Mouse (Mus musculus) urinary bladder, adult 2 months (tissue): ENCODE data around the gene Armh3. TPM values are rescaled to one million over a fixed set of nuclear protein-coding genes. Genes with fewer than 3 reads are reported as not detected.

ENCODE experiments used
- DNase-seq: peaks from one replicate; pipeline ENCODE4 v3.0.0; 2022; ENCODE audit warnings: low spot score
- polyA plus RNA-seq: library from polyadenylated mRNA; depleted of rRNA; stranded (reverse); fragments of >200 nt; gene quantifications from 2 replicates; pipeline ENCODE4 v1.2.3, GENCODE M21; 2012

The Armh3 gene
- polyA plus RNA-seq, 1 experiment, result 11.1 TPM

- DNase-seq, result no peak
Observed at GRCm38 (mm10) chr19:45911236-45912025, 86.9 kb downstream of the Armh3 start.

GRCm38 (mm10) chr19:45908246-45908645, 90.0 kb downstream of the Armh3 start:
- DNase-seq, result no peak

GRCm38 (mm10) chr19:45907416-45907815, 90.9 kb downstream of the Armh3 start:
- DNase-seq, result no peak

- no peak for DNase-seq
Observed at GRCm38 (mm10) chr19:45903861-45904260, 94.4 kb downstream of the Armh3 start.

- no peak for DNase-seq
Observed at GRCm38 (mm10) chr19:45902390-45903035, 95.8 kb downstream of the Armh3 start.

- DNase-seq, result no peak
Observed at GRCm38 (mm10) chr19:45900836-45901235, 97.5 kb downstream of the Armh3 start.

GRCm38 (mm10) chr19:45895726-45896125, 102.6 kb downstream of the Armh3 start:
- DNase-seq, result no peak

- no peak for DNase-seq
Observed at GRCm38 (mm10) chr19:45882056-45882455, 116.2 kb downstream of the Armh3 start.

- no peak for DNase-seq
Observed at GRCm38 (mm10) chr19:45873320-45873719, 125.0 kb downstream of the Armh3 start.

- DNase-seq, result no peak
Observed at GRCm38 (mm10) chr19:45855284-45855920, 142.9 kb downstream of the Armh3 start.

GRCm38 (mm10) chr19:45854521-45854920, 143.8 kb downstream of the Armh3 start:
- DNase-seq, result no peak

- DNase-seq, result no peak
Observed at GRCm38 (mm10) chr19:45847733-45848093, 150.6 kb downstream of the Armh3 start.

- DNase-seq, result no peak
Observed at GRCm38 (mm10) chr19:45847016-45847732, 151.1 kb downstream of the Armh3 start.

GRCm38 (mm10) chr19:45844209-45844608, 154.1 kb downstream of the Armh3 start:
- DNase-seq, result no peak

- no peak for DNase-seq
Observed at GRCm38 (mm10) chr19:45843424-45843823, 154.9 kb downstream of the Armh3 start.

GRCm38 (mm10) chr19:45837050-45837994, 161.0 kb downstream of the Armh3 start:
- no peak for DNase-seq

- no peak for DNase-seq
Observed at GRCm38 (mm10) chr19:45835490-45835889, 162.8 kb downstream of the Armh3 start.

- DNase-seq, result no peak
Observed at GRCm38 (mm10) chr19:45833665-45834064, 164.6 kb downstream of the Armh3 start.

- DNase-seq, result no peak
Observed at GRCm38 (mm10) chr19:45830679-45831078, 167.6 kb downstream of the Armh3 start.

GRCm38 (mm10) chr19:45827736-45828135, 170.6 kb downstream of the Armh3 start:
- DNase-seq, result no peak

- no peak for DNase-seq
Observed at GRCm38 (mm10) chr19:45827125-45827524, 171.2 kb downstream of the Armh3 start.
